Mouse (Mus musculus) heart, embryonic 10.5 days (tissue): ENCODE measurements at regions not wholly inside any gene's neighbourhood (a gene's known extent, or its start where the extent isn't known, plus 50 kb on each side); places are given as distances from the start of the nearest gene placed in this dataset.

Source experiments
- DNase-seq: peaks from one replicate; pipeline ENCODE4 v3.0.0-alpha.2; 2017; ENCODE audit warnings: low spot score
- H3K27ac ChIP-seq: fragments of 300-500 bp; sonication (generic); 2 replicates; pipeline ENCODE4 v1.5.1; 2016; ENCODE audit warnings: mild to moderate bottlenecking
- H3K27me3 ChIP-seq: fragments of 300-500 bp; sonication (generic); 2 replicates; pipeline ENCODE4 v1.6.1; 2016; ENCODE audit warnings: mild to moderate bottlenecking; ENCODE audit not compliant: poor library complexity, insufficient read depth, severe bottlenecking
- H3K36me3 ChIP-seq: fragments of 300-500 bp; sonication (generic); 2 replicates; pipeline ENCODE4 v1.6.1; 2016; ENCODE audit warnings: mild to moderate bottlenecking, moderate library complexity
- H3K4me1 ChIP-seq: fragments of 300-500 bp; sonication (generic); 2 replicates; pipeline ENCODE4 v1.6.1; 2016; ENCODE audit warnings: mild to moderate bottlenecking
- H3K4me3 ChIP-seq: fragments of 300-500 bp; sonication (generic); 2 replicates; pipeline ENCODE4 v1.5.1; 2016; ENCODE audit warnings: mild to moderate bottlenecking, moderate library complexity
- H3K9me3 ChIP-seq: fragments of 300-500 bp; sonication (generic); 2 replicates; pipeline ENCODE4 v1.6.1; 2016; ENCODE audit warnings: mild to moderate bottlenecking, moderate library complexity
- WGBS: fragments of 180-500 bp; shearing (Covaris S2); methylation state at CpG from one replicate; pipeline ENCODE4 v1.1.7; 2016; 5-methylcytosine and 5-hydroxymethylcytosine counted together

DNA sequence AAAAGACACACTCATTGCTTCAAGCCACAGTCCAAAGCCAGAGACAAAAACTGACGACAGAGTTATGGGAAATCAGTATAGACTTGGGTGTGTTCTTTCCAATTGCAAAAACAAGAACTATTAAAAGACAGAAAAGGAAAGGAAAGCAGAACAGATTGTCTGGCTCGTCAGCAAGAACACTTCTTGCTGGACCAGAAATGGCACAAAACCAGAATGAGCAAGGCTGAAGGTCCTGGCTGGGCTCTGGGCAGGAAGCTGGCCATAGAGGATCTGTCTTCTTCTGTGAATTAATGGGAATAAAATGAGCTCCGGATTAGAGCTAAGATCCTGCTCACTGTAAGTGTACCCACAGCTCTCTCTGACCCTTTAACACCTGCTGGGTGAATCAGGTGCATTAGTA is 199.9 kb upstream of the Prkcq start:
- Histone ChIP-seq H3K36me3 (no peaks in the 10 kb centered on the region), H3K27me3 (no peaks in the 10 kb centered on the region), H3K9me3 (no peaks in the 10 kb centered on the region), H3K4me1 (no peaks in the 10 kb centered on the region), H3K27ac (no peak overlapping the region), H3K4me3 (no peak overlapping the region)
- DNase-seq = peak; percentile 19
- WGBS = 61% methylated on average over 3 of the region's 3 CpGs

DNA sequence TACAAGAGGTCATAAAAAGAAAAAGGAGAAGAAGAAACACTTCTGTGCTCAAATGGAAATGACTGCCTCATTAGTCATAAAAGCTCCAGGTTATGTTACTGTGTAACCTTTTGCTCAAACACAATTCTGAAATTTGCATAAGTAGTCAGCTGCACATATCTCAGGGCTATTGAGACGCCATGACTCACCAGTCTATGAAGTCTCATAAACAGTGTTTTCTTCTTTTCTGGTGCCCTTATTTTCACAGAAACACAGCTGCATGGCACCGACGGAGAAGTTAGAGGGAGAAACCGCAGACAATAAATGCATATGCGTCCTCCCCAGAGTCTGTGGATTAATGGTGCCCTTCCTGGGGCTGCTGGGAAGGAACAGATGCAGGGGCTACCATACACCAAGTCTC is 193.1 kb upstream of the Prkcq start:
- Histone ChIP-seq H3K4me3 (no peak overlapping the region), H3K9me3 (no peaks in the 10 kb centered on the region), H3K4me1 (no peaks in the 10 kb centered on the region), H3K36me3 (no peaks in the 10 kb centered on the region), H3K27ac (no peak overlapping the region), H3K27me3 (no peaks in the 10 kb centered on the region)
- 83% methylated on average over 5 of the region's 5 CpGs for WGBS
- no peak for DNase-seq

DNA sequence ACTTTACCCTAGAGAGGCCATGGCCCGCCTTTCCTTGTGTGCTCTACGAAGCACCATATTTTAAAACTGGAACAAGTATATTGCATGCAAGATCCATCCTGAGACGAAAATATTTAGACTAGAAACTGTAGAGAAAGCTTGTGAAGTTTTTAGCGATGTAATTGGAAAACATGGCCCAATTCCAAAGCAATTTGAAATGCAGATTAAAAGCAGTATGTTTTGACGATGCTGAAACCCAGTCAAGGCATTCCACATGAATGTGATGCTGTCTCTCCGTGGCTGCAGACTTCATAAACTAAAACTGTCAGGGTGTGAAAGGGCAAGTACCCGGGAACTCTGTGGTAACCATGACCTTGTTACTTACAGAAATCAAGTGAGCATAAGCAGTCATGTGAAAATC is 185.8 kb upstream of the Prkcq start:
- WGBS = 75% methylated on average over 7 of the region's 7 CpGs
- no peak for DNase-seq

DNA sequence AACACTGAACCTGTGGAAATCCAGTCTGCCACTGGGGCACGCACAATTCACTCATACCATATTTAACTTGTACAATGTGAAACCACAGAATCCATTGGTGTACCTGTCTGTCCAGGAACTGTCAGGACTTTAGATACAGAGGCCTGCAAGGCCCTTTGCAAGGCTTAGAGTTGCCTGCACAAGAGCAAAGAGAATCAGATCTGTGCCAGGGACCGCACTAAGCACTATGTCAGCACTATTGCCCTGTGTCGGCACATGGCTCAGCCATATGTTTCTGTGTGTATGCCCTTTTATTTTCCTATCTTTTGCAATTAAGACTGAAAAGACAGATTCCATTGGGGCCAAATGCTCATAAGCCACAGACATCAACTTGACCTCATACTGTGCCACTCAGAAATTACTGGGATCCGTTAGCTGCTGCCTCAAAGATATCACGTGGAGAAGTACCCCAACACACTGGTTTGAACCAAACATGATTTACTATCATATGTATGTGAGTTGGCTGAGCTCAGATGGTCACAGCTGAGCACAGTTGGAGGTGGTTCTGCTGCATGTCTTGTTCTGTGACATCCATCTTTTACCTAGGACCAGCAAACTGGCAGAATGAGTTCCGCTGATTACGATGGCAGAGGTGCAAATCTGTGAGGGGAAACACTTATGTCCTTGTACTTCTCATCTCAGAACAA is 181.7 kb upstream of the Prkcq start:
- Histone ChIP-seq H3K4me1 (no peaks in the 10 kb centered on the region), H3K27ac (no peak overlapping the region), H3K27me3 (no peaks in the 10 kb centered on the region), H3K36me3 (no peaks in the 10 kb centered on the region), H3K4me3 (no peak overlapping the region), H3K9me3 (no peaks in the 10 kb centered on the region)
- no peak for DNase-seq
- WGBS = 90% methylated on average over 7 of the region's 7 CpGs

More for the DNA sequence above, 185.8 kb upstream of the Prkcq start:
- no peaks in the 10 kb centered on the region for H3K4me1 ChIP-seq
- H3K27me3 ChIP-seq = no peaks in the 10 kb centered on the region
- no peaks in the 10 kb centered on the region for H3K36me3 ChIP-seq
- H3K9me3 ChIP-seq = no peaks in the 10 kb centered on the region
- H3K4me3 ChIP-seq = no peak overlapping the region
- H3K27ac ChIP-seq = no peak overlapping the region

DNA sequence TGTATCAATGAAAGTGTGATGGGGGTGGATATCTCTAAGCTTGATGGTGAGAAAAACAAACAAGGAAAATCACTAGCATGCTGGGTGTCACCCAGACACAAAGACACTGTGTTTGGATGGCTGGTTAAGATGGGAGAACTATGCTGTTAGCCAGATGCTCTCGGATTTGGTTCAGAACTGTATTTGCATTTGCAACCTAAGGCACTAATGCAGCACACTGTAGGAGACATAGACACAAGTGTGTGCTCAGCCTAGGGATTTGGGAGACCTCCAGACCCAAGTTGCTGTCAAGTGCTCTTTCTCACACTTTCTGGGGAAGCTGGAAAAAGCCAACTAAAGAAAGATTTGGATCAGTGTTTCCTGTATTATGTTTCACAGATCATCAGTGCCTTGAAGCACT is 173.1 kb upstream of the Prkcq start:
- no peaks in the 10 kb centered on the region for H3K4me1 ChIP-seq
- H3K4me3 ChIP-seq = no peak overlapping the region
- H3K9me3 ChIP-seq = no peaks in the 10 kb centered on the region
- H3K36me3 ChIP-seq = no peaks in the 10 kb centered on the region
- no peaks in the 10 kb centered on the region for H3K27me3 ChIP-seq
- no peak overlapping the region for H3K27ac ChIP-seq
- WGBS = 26% methylated on average over 1 of the region's 1 CpGs
- no peak for DNase-seq

DNA sequence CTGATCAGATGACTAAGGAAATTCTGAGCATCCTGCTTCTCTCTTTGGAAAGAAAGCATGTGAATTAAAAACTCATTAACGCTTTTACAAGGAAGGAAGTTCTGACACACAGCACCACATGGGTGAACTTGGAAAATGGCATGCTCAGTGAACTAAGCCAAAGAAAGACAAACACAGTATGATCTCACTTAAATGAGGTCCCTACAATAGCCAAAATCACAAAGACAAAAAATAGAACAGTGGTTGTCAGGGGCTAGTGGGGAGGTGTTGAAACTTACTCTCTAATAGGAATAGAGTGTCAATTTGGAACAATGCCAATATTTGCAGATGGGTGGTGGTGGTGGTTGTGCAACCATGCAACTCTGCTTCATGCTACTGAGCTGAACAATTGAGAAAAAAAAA is 172.7 kb upstream of the Prkcq start:
- DNase-seq = no peak
- Histone ChIP-seq H3K27ac (no peak overlapping the region), H3K36me3 (no peaks in the 10 kb centered on the region), H3K9me3 (no peaks in the 10 kb centered on the region), H3K4me1 (no peaks in the 10 kb centered on the region), H3K27me3 (no peaks in the 10 kb centered on the region), H3K4me3 (no peak overlapping the region)
- WGBS = 76% methylated on average over 1 of the region's 1 CpGs

DNA sequence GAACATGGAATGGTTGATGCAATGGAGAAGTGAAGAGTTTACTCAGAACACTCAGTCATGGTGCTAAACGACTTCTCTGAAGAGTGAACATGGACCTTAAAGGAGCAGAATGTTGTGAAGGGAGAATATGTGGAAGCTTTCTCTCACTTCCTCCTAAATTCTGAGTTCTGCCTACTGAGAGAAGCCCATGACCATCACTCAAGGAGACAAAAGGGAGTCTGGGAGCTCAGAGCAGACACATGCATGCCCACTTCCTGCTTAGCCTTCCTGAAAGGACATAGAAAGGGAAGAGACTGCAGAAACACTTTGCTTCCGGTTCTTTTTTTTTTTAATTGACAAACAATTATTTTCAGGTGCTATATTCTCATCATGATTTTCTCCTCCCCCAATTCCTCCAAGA is 166.1 kb upstream of the Prkcq start:
- 77% methylated on average over 2 of the region's 2 CpGs for WGBS
- Histone ChIP-seq H3K27ac (no peak overlapping the region), H3K9me3 (no peaks in the 10 kb centered on the region)

DNA sequence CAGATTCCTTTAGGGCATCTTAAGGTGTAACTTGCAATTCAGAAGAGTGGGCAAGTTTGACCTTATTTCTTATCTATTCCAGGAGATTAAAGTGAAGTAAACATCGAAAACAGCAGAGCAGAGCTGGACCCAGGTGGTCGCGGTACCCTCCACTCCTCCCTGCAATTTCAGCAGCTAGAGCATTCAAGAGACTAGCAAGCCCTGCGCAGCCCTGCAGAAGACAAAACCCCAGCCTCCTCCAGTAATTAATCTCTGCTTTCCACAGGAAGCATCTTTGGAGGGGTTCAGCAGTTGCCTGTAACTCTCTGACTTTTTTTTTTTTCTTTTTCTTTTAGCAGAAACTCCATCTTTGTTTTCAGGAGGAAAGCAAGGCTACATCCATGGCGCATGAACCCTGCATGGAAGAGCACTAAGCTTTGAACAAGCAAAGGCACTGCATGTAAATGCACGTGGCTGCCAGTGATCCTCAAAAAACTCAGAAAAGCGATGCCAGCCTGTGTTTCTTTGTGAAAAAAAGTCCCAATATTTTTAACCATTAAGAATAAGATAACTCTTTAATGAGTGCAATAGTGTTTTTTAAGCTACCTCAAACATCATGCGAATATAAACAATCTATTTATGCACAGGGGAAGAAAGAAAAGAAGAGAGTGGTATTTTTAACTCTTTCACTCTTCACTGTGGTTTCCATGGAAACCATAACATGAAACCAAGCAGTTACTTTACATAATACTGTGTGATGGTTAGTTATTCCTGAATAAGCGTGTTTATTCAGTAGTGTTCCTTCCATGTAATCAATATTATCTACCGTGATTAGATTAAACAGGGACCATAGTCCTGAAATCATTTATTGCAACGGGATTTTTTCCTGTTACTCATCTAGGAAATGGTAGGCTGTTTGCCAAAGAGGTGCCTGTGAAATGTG is 160.6 kb upstream of the Prkcq start:
- DNase-seq = no peak
- no peak overlapping the region for H3K4me3 ChIP-seq
- WGBS = 70% methylated on average over 11 of the region's 11 CpGs

More for the DNA sequence above, 166.1 kb upstream of the Prkcq start:
- no peak for DNase-seq
- Histone ChIP-seq H3K4me1 (no peaks in the 10 kb centered on the region), H3K4me3 (no peak overlapping the region), H3K36me3 (no peaks in the 10 kb centered on the region), H3K27me3 (no peaks in the 10 kb centered on the region)

DNA sequence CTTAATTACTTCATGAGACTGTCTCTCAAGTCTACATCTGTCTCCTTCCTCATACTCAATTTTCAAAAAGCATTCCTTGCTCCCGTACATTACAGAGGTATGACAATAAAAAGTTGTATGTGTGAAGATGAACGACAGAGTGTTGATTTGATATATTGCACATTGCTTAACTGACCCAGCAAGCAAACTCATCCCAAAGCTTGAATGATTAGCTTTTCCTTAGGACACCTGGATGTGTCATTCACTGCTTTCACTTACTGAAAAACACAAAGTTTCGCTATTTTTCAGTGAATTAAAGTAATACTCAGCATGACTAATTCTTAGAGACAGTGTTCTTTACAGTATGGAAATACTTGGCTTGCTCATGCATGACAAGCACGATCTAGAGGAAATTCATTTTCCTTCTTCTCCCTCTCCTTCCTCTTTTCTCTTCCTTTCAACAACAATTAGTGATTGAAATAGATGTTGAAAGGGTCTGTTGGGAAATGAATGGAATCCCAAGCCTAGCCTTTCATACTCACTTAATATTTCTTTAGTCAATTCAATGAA is 159.5 kb upstream of the Prkcq start:
- Histone ChIP-seq H3K36me3 (no peaks in the 10 kb centered on the region), H3K9me3 (no peaks in the 10 kb centered on the region), H3K4me1 (no peaks in the 10 kb centered on the region), H3K4me3 (no peak overlapping the region), H3K27me3 (no peaks in the 10 kb centered on the region), H3K27ac (no peak overlapping the region)
- DNase-seq = no peak
- 77% methylated on average over 4 of the region's 4 CpGs for WGBS

More for the DNA sequence above, 160.6 kb upstream of the Prkcq start:
- no peaks in the 10 kb centered on the region for H3K4me1 ChIP-seq
- no peaks in the 10 kb centered on the region for H3K9me3 ChIP-seq
- H3K27ac ChIP-seq = no peak overlapping the region
- H3K27me3 ChIP-seq = no peaks in the 10 kb centered on the region
- no peaks in the 10 kb centered on the region for H3K36me3 ChIP-seq

DNA sequence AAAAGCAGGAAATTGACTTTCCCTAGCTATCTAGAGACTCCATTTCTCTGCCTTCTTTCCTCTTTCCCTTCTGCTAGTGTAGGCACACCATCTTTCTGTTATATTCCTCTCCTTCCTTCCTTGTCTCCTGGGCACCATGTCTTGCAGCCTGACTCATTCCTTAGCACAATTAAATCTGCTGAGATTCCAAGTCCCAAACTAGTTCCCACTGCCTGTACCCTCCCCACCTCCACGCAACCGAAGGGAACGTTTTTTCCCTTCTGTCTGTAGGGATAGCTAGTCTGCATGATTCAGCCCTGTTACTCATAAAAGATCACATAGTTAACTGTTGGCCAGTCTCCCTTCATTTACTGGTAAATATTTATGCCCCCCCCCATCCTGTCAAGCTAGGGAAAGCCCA is 158.8 kb upstream of the Prkcq start:
- no peaks in the 10 kb centered on the region for H3K4me1 ChIP-seq
- H3K27ac ChIP-seq = no peak overlapping the region
- no peak for DNase-seq
- H3K36me3 ChIP-seq = no peaks in the 10 kb centered on the region
- no peaks in the 10 kb centered on the region for H3K27me3 ChIP-seq
- no peaks in the 10 kb centered on the region for H3K9me3 ChIP-seq
- no peak overlapping the region for H3K4me3 ChIP-seq
- 81% methylated on average over 3 of the region's 3 CpGs for WGBS

DNA sequence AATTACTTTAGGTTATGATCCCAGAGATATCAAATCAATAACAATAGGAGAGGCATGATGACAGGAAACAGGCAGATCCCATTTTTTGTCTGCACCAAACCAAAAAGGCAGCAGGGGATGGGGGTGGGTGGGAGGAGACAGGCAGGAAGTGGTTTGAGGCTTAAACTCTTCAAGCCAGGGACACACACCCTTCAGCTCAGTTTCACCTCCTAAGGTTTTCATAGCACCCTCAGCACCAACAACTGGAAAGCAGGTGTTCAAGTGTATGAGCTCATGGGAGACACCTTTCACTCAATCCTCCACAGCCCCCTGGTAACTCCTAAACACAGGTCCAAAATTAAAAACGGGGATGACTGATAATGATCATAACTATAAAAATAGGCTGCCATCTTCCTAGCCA is 155.5 kb upstream of the Prkcq start:
- no peaks in the 10 kb centered on the region for H3K9me3 ChIP-seq
- H3K4me3 ChIP-seq = no peak overlapping the region
- H3K4me1 ChIP-seq = no peaks in the 10 kb centered on the region
- no peaks in the 10 kb centered on the region for H3K36me3 ChIP-seq
- no peak for DNase-seq
- 64% methylated on average over 1 of the region's 1 CpGs for WGBS
- H3K27me3 ChIP-seq = no peaks in the 10 kb centered on the region
- no peak overlapping the region for H3K27ac ChIP-seq

DNA sequence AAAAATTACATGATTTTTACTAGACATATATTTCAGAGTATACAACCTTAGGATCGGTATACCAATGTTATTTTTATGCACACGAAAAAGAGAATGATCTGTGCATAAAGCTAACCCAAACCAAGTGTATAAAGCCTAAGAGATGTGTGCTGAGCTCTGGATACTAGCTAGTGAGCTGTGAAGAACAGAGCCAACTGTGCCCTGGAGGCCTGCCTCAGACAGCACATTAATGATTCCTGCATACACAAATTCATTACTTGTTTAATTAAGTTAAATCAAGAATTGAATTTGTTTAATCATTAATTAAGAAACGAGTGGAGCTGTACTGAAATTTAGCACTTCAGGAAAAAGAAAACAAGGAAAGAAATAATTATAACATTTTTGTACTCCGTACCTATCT is 139.0 kb upstream of the Prkcq start:
- Histone ChIP-seq H3K9me3 (no peaks in the 10 kb centered on the region), H3K4me3 (no peak overlapping the region), H3K27ac (no peak overlapping the region), H3K36me3 (no peaks in the 10 kb centered on the region), H3K4me1 (no peaks in the 10 kb centered on the region), H3K27me3 (no peaks in the 10 kb centered on the region)
- DNase-seq = no peak
- WGBS = 79% methylated on average over 4 of the region's 4 CpGs

DNA sequence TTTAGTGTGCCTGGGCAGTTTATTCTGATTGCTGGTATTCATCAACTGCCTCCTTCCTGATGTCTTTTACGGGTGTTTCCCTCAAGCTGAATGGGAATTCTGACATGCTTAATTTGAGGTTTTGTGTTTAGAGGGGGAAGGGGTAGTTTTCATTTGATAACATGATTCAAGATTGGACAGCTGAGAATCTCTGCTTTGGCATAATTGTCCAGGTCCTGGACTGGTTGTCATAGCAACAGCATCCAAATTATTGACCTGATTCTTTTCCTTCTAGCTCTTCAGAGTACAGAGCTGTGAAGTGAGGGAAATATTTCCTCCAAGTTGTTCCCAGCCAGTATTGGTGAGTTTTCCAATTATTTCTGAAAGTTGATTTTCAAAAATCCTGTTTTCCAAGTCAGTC is 137.7 kb upstream of the Prkcq start:
- H3K27ac ChIP-seq = no peak overlapping the region
- WGBS = 72% methylated on average over 1 of the region's 1 CpGs
- H3K4me3 ChIP-seq = no peak overlapping the region
- H3K9me3 ChIP-seq = no peaks in the 10 kb centered on the region
- H3K27me3 ChIP-seq = no peaks in the 10 kb centered on the region
- no peak for DNase-seq
- no peaks in the 10 kb centered on the region for H3K4me1 ChIP-seq
- no peaks in the 10 kb centered on the region for H3K36me3 ChIP-seq
